Mouse (Mus musculus) kidney, adult 2 months (tissue): ENCODE data around the gene Slc25a44.
"Not testable (repeated sequence)": the region's sequence is repeated elsewhere in the genome, so short reads cannot be mapped to it uniquely, and the experiment has no call there.

ENCODE experiments used
- CTCF ChIP-seq: fragments of 200-500 bp; conservative IDR thresholded peaks from 2 replicates; pipeline ENCODE4 v1.5.1; 2011; ENCODE audit warnings: low read depth, mild to moderate bottlenecking, control low read depth, low read length, moderate library complexity, mixed read lengths; ENCODE audit not compliant: insufficient read depth, insufficient read length
- POLR2A ChIP-seq: fragments of 200-500 bp; IDR thresholded peaks from one replicate; pipeline ENCODE4 v1.6.1; 2011; ENCODE audit warnings: low read depth, low read length, control low read depth

DNA sequence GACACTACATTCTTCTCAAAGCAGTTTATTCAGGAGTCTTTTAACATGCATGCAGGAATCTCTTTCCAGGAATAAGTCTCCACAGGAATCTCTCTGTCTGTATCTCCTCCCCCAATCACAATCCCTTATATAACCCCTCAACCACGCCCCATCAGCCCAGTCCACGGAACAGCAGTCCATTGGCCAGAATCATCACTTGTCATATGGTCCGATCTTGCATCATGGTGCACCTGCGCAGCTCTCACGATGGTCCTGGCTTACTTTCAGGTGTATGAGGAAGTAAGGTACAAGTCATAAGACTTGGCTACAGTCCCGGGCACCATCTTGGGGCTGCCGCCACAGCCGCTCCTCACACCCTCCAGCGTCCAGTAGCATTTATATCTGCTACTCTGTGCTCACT lies 52.3 kb downstream of the Slc25a44 start, which contains the start of gene Bglap3:
- TF ChIP-seq POLR2A, CTCF: not testable (repeated sequence)
